In genomic region chr7:31207563-31208236, GRCm38 (mm10) we compare ENCODE assay signal across 8 mouse cellular contexts. TPM values are rescaled to one million over a fixed set of nuclear protein-coding genes. Genes with fewer than 3 reads are reported as not detected.
DNase-seq lines count a peak whose midpoint lies in the region; ATAC-seq and TF ChIP-seq lines count a peak whose summit lies in the region.

No protein-coding gene starts in this region.

- peaks cover 12% of the 10 kb centered on the region for H3K36me3 ChIP-seq in heart, embryonic 12.5 days
- peaks cover 16 to 23% of the 10 kb centered on the region in 2 experiments for H3K36me3 ChIP-seq in CH12.LX (replicated peaks in 1 of 2; ENCODE audit: control insufficient read depth in 1 of 2, insufficient read depth in 1 of 2, low read length in 1 of 2)
- no peaks in the 10 kb centered on the region; the same call in 1 of the 2 replicates for H3K36me3 ChIP-seq in forebrain, postnatal 0 days (ENCODE audit: insufficient read depth)
- no peaks in the 10 kb centered on the region for H3K36me3 ChIP-seq in liver, postnatal 0 days (replicated peaks; ENCODE audit: insufficient read depth, low read length)

- no peaks in the 10 kb centered on the region for H3K27me3 ChIP-seq in heart, embryonic 12.5 days (replicated peaks)
- peaks cover 36% of the 10 kb centered on the region for H3K27me3 ChIP-seq in CH12.LX (replicated peaks)
- no peaks in the 10 kb centered on the region for H3K27me3 ChIP-seq in forebrain, postnatal 0 days (ENCODE audit: insufficient read depth, low read length)
- H3K27me3 ChIP-seq in liver, postnatal 0 days (ENCODE audit: insufficient read depth, low read length) = no peaks in the 10 kb centered on the region

- dilution Hi-C loops in CH12.LX (cut with MboI; ENCODE audit: extremely low pct_ligation_motif_present, extremely low pct_unique_long_range_greater_than_20kb, low sequenced_read_pairs) = no loop called here

- H3K9ac ChIP-seq in heart, embryonic 12.5 days = no peak overlapping the region
- H3K9ac ChIP-seq in CH12.LX (ENCODE audit: insufficient read depth, low read depth) = peak overlapping the region; percentile 82
- 0 out of 2 replicates have a peak overlapping the region, but pooled peaks have one; percentile 59 for H3K9ac ChIP-seq in forebrain, postnatal 0 days
- H3K9ac ChIP-seq in liver, postnatal 0 days (replicated peaks) = no peak overlapping the region

- no peak for TF ChIP-seq RAD21 in CH12.LX (IDR thresholded peaks at IDR 0.05; ENCODE audit: low read depth, low read length)

- H3K4me2 ChIP-seq in heart, embryonic 12.5 days = peak overlapping the region; percentile 78
- H3K4me2 ChIP-seq in CH12.LX (ENCODE audit: insufficient read depth, low read depth, poor library complexity, severe bottlenecking) = peak overlapping the region; percentile 24; the same call in 1 of the 2 replicates
- H3K4me2 ChIP-seq in forebrain, postnatal 0 days (ENCODE audit: low read depth) = peak overlapping the region; percentile 53
- peak overlapping the region; percentile 77 for H3K4me2 ChIP-seq in liver, postnatal 0 days (ENCODE audit: low read depth, low read length)

- H3K79me2 ChIP-seq in CH12.LX (replicated peaks; ENCODE audit: control insufficient read depth, extremely low read depth, insufficient read depth, poor library complexity, severe bottlenecking) = no peaks in the 10 kb centered on the region

- H3K27ac ChIP-seq in heart, embryonic 12.5 days (ENCODE audit: poor library complexity, severe bottlenecking) = no peak overlapping the region
- no peak overlapping the region for H3K27ac ChIP-seq in CH12.LX (ENCODE audit: insufficient read depth, low read depth)
- no peak overlapping the region for H3K27ac ChIP-seq in forebrain, postnatal 0 days (ENCODE audit: low read depth, low read length)
- no peak overlapping the region for H3K27ac ChIP-seq in liver, postnatal 0 days (ENCODE audit: low read depth)

- no peak for DNase-seq in heart, adult 18-20 months
- no peak for DNase-seq in CH12.LX (ENCODE audit: extremely low read depth)
- no peak for DNase-seq in forebrain, postnatal 0 days
- DNase-seq in liver, postnatal 0 days = no peak
- no peak for DNase-seq in retina, embryonic 14.5 days (ENCODE audit: low spot score)
- no peak for DNase-seq in left cerebral cortex, postnatal 10 days (ENCODE audit: extremely low spot score in 1 of 2, low spot score in 2 of 2)
- DNase-seq in gastrocnemius, postnatal 4 days (ENCODE audit: low spot score in 2 of 2) = no peak

- 66% methylated on average over 13 of the region's 13 CpGs for WGBS in heart, embryonic 12.5 days
- 74% methylated on average over 13 of the region's 13 CpGs for WGBS in forebrain, postnatal 0 days
- WGBS in liver, postnatal 0 days (ENCODE audit: insufficient replicate concordance) = 57% methylated on average over 13 of the region's 13 CpGs

- in situ Hi-C loops in CH12.LX (cut with MboI; ENCODE audit: low pct_ligation_motif_present, low pct_unique_long_range_greater_than_20kb, low sequenced_read_pairs) = no loop called here

- TF ChIP-seq POLR2A in CH12.LX (IDR thresholded peaks at IDR 0.05; ENCODE audit: low read depth, low read length) = no peak

- no peak for TF ChIP-seq EP300 in CH12.LX (IDR thresholded peaks at IDR 0.05; ENCODE audit: low read length)
- no peak for TF ChIP-seq EP300 in liver, postnatal 0 days (IDR thresholded peaks at IDR 0.05; ENCODE audit: low read depth)

- intact Hi-C loops in left cerebral cortex, postnatal 10 days (cut with DNase I) = no loop called here

- H3K4me1 ChIP-seq in heart, embryonic 12.5 days (replicated peaks) = 0 out of 2 replicates have a peak, but pooled peaks cover 3% of the 10 kb centered on the region
- peaks cover 5 to 10% of the 10 kb centered on the region in 2 experiments for H3K4me1 ChIP-seq in CH12.LX (ENCODE audit: control insufficient read depth in 1 of 2, insufficient read depth in 2 of 2)
- no peaks in the 10 kb centered on the region for H3K4me1 ChIP-seq in forebrain, postnatal 0 days (ENCODE audit: insufficient read depth)
- peaks cover 4% of the 10 kb centered on the region for H3K4me1 ChIP-seq in liver, postnatal 0 days (ENCODE audit: insufficient read depth)

- no peak; the same call in 1 of the 2 replicates for ATAC-seq in heart, embryonic 12.5 days (ENCODE audit: insufficient number of reproducible peaks, low FRiP score)
- ATAC-seq in forebrain, postnatal 0 days = no peak
- ATAC-seq in liver, postnatal 0 days = 0 out of 2 replicates have a peak, but pooled peaks have one; percentile 15

- 0 out of 2 replicates have a peak, but pooled peaks cover 5% of the 10 kb centered on the region for H3K9me3 ChIP-seq in heart, embryonic 12.5 days (replicated peaks)
- peaks cover 3% of the 10 kb centered on the region for H3K9me3 ChIP-seq in CH12.LX (replicated peaks; ENCODE audit: low read length)
- no peaks in the 10 kb centered on the region for H3K9me3 ChIP-seq in forebrain, postnatal 0 days (ENCODE audit: low read length)
- H3K9me3 ChIP-seq in liver, postnatal 0 days (ENCODE audit: low read length) = no peaks in the 10 kb centered on the region

- peak overlapping the region; percentile 62 for H3K4me3 ChIP-seq in heart, embryonic 12.5 days
- H3K4me3 ChIP-seq in CH12.LX (replicated peaks in 1 of 3; ENCODE audit: low read depth in 2 of 3, low read length in 2 of 3, poor library complexity in 1 of 3) = peak overlapping the region; percentile 70 to 93 (median 80)
- H3K4me3 ChIP-seq in forebrain, postnatal 0 days (ENCODE audit: low read depth, low read length) = peak overlapping the region; percentile 59
- peak overlapping the region; percentile 55 for H3K4me3 ChIP-seq in liver, postnatal 0 days (ENCODE audit: low read depth, low read length)

- TF ChIP-seq CTCF in CH12.LX (conservative IDR thresholded peaks at IDR 0.05 in 1 of 2, IDR thresholded peaks at IDR 0.05 in 1 of 2; ENCODE audit: low read depth in 2 of 2, low read length in 2 of 2) = no peak
- no peak for TF ChIP-seq CTCF in forebrain, postnatal 0 days (IDR thresholded peaks at IDR 0.05; ENCODE audit: low read depth)
- no peak for TF ChIP-seq CTCF in liver, postnatal 0 days (IDR thresholded peaks at IDR 0.05; ENCODE audit: low read depth)

TF ChIP-seq in CH12.LX, 34 proteins besides CTCF, POLR2A, EP300 and RAD21:
- no peak for TF ChIP-seq ZC3H11A (IDR thresholded peaks at IDR 0.05; ENCODE audit: low read depth, low read length)

RNA-seq across cellular contexts. Expression of gene Gramd1a, which starts 52.0 kb away (rescaled TPM):
- 63.4 and 64.6 TPM in 2 replicates for polyA plus RNA-seq in heart, embryonic 12.5 days (2016; fragmentation: Nextera tagmentation; extraction: Ambion mirVana)
- 10 to 100 TPM; 26.6 to 34.5 TPM for total RNA-seq in heart, adult 18-20 months (2021)
- total RNA-seq in CH12.LX (2012; rRNA removed) (66.6 and 86.0 TPM in 2 replicates), CH12.LX (2014; rRNA removed) (45.7 and 49.5 TPM in 2 replicates)
- 70.0 and 90.7 TPM in 2 replicates for polyA plus RNA-seq in CH12.LX (2012; ENCODE audit: insufficient read length, low read depth)
- 244 and 265 TPM in 2 replicates for total RNA-seq in forebrain, postnatal 0 days (2014; rRNA removed)
- 176 and 178 TPM in 2 replicates for polyA plus RNA-seq in forebrain, postnatal 0 days (2015; fragmentation: Nextera tagmentation; extraction: Ambion mirVana)
- 7.1 and 8.9 TPM in 2 replicates for polyA plus RNA-seq in liver, postnatal 0 days (2015; fragmentation: Nextera tagmentation; extraction: Ambion mirVana)
- total RNA-seq in left cerebral cortex, postnatal 10 days (2021) = 100 to 1,000 TPM; 131 to 138 TPM
- total RNA-seq in gastrocnemius, postnatal 4 days (2021) = 10 to 100 TPM; 42.8 to 45.8 TPM

Comparison
In these comparisons a context has a peak if more than half of its experiments do, and no peak if none do; other contexts are left out.
1. H3K4me2 ChIP-seq: peak in every context shown above with its lines; median percentile 78 in heart, embryonic 12.5 days; 77 in liver, postnatal 0 days; 53 in forebrain, postnatal 0 days; 24 in CH12.LX.
2. H3K9ac ChIP-seq: peak in CH12.LX (single experiment) and forebrain, postnatal 0 days (single experiment); none in heart, embryonic 12.5 days (single experiment) and liver, postnatal 0 days (single experiment).
3. Peak in every context shown above with its lines, with median percentiles within 50 percentile points of each other: H3K4me3 ChIP-seq.